Mouse (Mus musculus) heart, postnatal 0 days (tissue): ENCODE data around the gene Arhgap15. TPM values are rescaled to one million over a fixed set of nuclear protein-coding genes. Genes with fewer than 3 reads are reported as not detected.

Experiments
- ATAC-seq: fragments of 200-750 bp; cut with Nextera tagmentation; 2 replicates; pipeline ENCODE4 v1.8.0; 2017; ENCODE audit warnings: low read depth, moderate number of reproducible peaks, moderate library complexity; ENCODE audit not compliant: insufficient read depth
- DNase-seq: peaks from one replicate; pipeline ENCODE4 v3.0.0-alpha.2; 2016; ENCODE audit warnings: low spot score
- H3K27ac ChIP-seq: fragments of 300-500 bp; sonication (generic); 2 replicates; pipeline ENCODE4 v1.5.1; 2014; ENCODE audit warnings: low read depth, mild to moderate bottlenecking
- H3K27me3 ChIP-seq: fragments of 300-500 bp; sonication (generic); 2 replicates; pipeline ENCODE4 v1.6.1; 2014; ENCODE audit warnings: low read length, mixed read lengths; ENCODE audit not compliant: control insufficient read depth, insufficient read depth
- H3K36me3 ChIP-seq: fragments of 300-500 bp; sonication (generic); replicated peaks from 2 replicates; pipeline ENCODE4 v1.6.1; 2014; ENCODE audit warnings: low read length, mixed read lengths; ENCODE audit not compliant: control insufficient read depth, insufficient read depth
- H3K4me1 ChIP-seq: fragments of 300-500 bp; sonication (generic); 2 replicates; pipeline ENCODE4 v1.6.1; 2014; ENCODE audit warnings: antibody characterized with exemption; ENCODE audit not compliant: control insufficient read depth, insufficient read depth
- H3K4me2 ChIP-seq: fragments of 300-500 bp; sonication (generic); 2 replicates; pipeline ENCODE4 v1.6.1; 2014; ENCODE audit warnings: low read depth, mild to moderate bottlenecking, low read length, moderate library complexity
- H3K4me3 ChIP-seq: fragments of 300-500 bp; sonication (generic); 2 replicates; pipeline ENCODE4 v1.5.1; 2014; ENCODE audit warnings: low read depth, low read length
- H3K9ac ChIP-seq: fragments of 300-500 bp; sonication (generic); replicated peaks from 2 replicates; pipeline ENCODE4 v1.6.1; 2014; ENCODE audit warnings: low read depth, low read length, mixed read lengths
- H3K9me3 ChIP-seq: fragments of 300-500 bp; sonication (generic); replicated peaks from 2 replicates; pipeline ENCODE4 v1.6.1; 2016; ENCODE audit warnings: low read length; ENCODE audit not compliant: control insufficient read depth
- CTCF ChIP-seq: IDR thresholded peaks from 2 replicates; pipeline ENCODE4 v1.5.1; 2016; ENCODE audit warnings: antibody characterized with exemption, control low read depth, low read depth
- EP300 ChIP-seq: IDR thresholded peaks from 2 replicates; pipeline ENCODE4 v1.6.1; 2016; ENCODE audit warnings: antibody characterized with exemption, low read depth
- WGBS: fragments of 180-500 bp; shearing (Covaris S2); extraction: QIAGEN DNeasy Blood & Tissue Kit; methylation state at CpG from one replicate; pipeline ENCODE4 v1.1.7; 2014; 5-methylcytosine and 5-hydroxymethylcytosine counted together
- polyA plus RNA-seq: library from polyadenylated mRNA; unstranded; fragments of >200 nt; fragmentation: Nextera tagmentation; extraction: Ambion mirVana; gene quantifications from 2 replicates; pipeline ENCODE4 v1.2.1, GENCODE M21; 2015
- total RNA-seq: library from RNA; depleted of rRNA; stranded (reverse); fragments of >200 nt; gene quantifications from 2 replicates; pipeline ENCODE4 v1.2.3, GENCODE M21; 2014; ENCODE audit warnings: low replicate concordance

Gene Arhgap15
- total and polyA plus RNA-seq, 2 experiments from 2014 or later, result 0.46 to 1.7 TPM

DNA sequence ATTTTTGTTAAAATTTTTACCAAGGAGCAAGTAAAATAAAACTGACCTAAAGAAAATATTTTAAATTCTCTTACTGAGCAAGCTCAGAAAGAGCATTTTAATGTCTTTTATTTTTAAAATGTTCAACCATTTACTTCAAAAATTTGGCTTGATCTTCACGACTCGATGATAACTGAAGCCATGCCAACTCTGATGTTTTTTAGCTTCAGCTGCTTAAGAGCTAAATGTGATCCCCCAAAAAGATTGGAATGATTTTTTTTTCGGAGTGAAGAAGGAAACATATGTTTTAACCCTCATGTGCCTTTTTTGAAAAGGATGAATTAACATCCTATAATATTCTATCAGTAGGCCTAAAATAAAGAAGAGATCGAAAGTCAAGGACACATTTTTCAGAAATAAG is 605.0 kb downstream of the Arhgap15 start:
- H3K9ac ChIP-seq, result no peak overlapping the region
- H3K9me3 ChIP-seq, result no peaks in the 10 kb centered on the region
- DNase-seq (no peak), ATAC-seq (no peak)
- no peak overlapping the region for H3K4me3 ChIP-seq
- H3K36me3 ChIP-seq, result no peaks in the 10 kb centered on the region
- TF ChIP-seq CTCF, result no peak
- no peak for TF ChIP-seq EP300
- no peak overlapping the region for H3K27ac ChIP-seq
- no peaks in the 10 kb centered on the region for H3K4me1 ChIP-seq
- no peaks in the 10 kb centered on the region for H3K27me3 ChIP-seq
- 83% methylated on average over 4 of the region's 4 CpGs for WGBS
- H3K4me2 ChIP-seq, result no peak overlapping the region

DNA sequence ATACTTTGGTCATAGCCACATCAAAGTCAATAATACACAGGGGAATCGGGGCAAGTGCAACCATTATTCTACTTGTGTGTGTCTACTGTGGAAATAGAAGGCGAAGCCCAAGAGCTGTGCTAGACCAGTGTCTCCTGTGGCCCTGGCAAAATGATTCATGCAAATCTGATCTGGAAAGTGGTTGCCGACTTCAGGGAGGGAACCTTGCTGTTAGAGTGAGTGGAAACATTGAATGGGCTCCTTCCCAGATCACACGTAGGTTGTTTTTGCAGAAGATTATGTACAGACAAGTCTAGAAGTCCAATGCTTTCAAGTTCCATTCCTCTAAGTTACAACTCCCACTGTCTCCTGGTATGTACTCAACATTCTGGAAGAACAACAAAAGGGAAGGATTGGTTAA is 606.2 kb downstream of the Arhgap15 start:
- no peaks in the 10 kb centered on the region for H3K4me1 ChIP-seq
- DNase-seq (no peak), ATAC-seq (no peak)
- H3K27me3 ChIP-seq, result no peaks in the 10 kb centered on the region
- no peak overlapping the region for H3K4me3 ChIP-seq
- no peak overlapping the region for H3K9ac ChIP-seq
- H3K4me2 ChIP-seq, result no peak overlapping the region
- no peaks in the 10 kb centered on the region for H3K9me3 ChIP-seq
- 79% methylated on average over 4 of the region's 4 CpGs for WGBS
- TF ChIP-seq EP300 (no peak), CTCF (no peak)
- H3K27ac ChIP-seq, result no peak overlapping the region
- H3K36me3 ChIP-seq, result no peaks in the 10 kb centered on the region

DNA sequence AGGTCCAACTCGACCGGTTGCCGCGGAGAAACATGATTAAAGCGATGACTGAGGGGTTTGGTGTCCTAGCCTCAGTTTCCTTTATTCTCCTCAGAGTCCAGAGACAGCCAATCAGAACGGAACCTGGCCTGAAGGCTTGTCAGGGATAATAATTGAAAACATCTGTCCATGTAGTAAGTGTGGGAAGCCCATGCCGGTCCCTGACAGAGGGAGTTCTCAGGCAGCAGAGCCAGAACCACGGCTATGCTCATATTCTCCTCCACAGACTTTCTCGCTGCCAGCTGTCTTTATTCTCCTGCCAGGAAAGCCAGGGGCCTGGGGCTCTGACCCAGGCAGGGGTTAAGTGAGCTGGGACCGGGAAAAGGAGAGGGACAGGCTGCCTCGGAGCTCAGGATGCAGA is 606.7 kb downstream of the Arhgap15 start:
- Histone ChIP-seq H3K4me1 (no peaks in the 10 kb centered on the region), H3K4me2 (no peak overlapping the region; the same call in 1 of the 2 replicates), H3K27me3 (no peaks in the 10 kb centered on the region), H3K4me3 (no peak overlapping the region), H3K9me3 (no peaks in the 10 kb centered on the region), H3K36me3 (no peaks in the 10 kb centered on the region), H3K27ac (no peak overlapping the region), H3K9ac (no peak overlapping the region)
- 60% methylated on average over 11 of the region's 11 CpGs for WGBS
- no peak for ATAC-seq
- no peak for DNase-seq
- no peak for TF ChIP-seq EP300

DNA sequence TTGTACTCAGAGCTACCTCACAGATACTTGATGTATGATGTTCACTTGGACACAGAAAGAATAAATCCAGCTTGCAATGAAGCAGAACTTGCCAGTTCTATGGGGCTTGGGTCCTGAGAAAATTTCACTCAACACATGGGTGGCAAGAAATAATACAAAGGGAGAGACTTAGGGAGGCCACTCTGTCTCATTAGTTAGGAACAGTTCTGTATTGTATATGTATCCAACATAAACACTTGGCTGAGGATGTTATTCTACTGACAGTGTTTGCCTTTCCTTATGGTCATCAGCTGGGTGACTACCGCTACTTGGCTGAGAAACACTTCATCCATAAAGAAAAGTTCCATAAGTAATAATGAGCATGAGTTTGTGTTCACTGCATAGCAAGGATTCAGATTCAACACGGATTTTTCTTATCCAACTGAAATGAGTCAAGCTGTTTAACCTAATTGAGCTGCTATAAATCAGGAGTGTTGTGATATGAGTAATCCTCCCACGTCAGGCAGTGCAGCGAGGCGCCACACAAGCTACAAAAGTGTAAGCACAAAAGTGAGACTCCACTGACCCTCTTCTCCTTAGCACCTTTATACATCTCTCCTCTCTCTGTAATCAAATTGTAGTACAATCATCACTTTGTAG is 607.7 kb downstream of the Arhgap15 start:
- 72% methylated on average over 5 of the region's 5 CpGs for WGBS
- no peaks in the 10 kb centered on the region for H3K9me3 ChIP-seq

DNA sequence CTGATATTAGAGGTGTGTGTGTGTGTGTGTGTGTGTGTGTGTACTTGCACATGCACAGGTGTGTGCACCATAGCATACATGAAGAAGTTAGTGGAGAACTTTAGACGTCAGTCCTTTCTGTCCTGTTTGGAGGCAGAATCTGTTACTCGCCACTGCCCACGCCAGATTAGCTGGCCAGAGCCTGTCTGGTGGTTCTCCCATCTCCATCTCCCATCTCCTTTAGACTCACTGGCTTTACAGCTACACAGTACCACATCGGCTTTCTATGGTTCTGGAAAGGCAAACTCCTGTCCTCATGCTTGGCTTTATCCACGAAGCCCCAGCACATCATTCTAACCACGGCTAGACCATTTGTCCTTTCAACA is 608.2 kb downstream of the Arhgap15 start:
- H3K9me3 ChIP-seq, result no peaks in the 10 kb centered on the region
- H3K4me1 ChIP-seq, result no peaks in the 10 kb centered on the region
- DNase-seq (no peak), ATAC-seq (no peak)
- WGBS, result 81% methylated on average over 6 of the region's 6 CpGs
- no peaks in the 10 kb centered on the region for H3K27me3 ChIP-seq
- no peak overlapping the region for H3K9ac ChIP-seq
- no peak overlapping the region for H3K4me3 ChIP-seq
- no peak overlapping the region for H3K27ac ChIP-seq
- no peaks in the 10 kb centered on the region for H3K36me3 ChIP-seq
- no peak for TF ChIP-seq CTCF
- TF ChIP-seq EP300, result no peak
- H3K4me2 ChIP-seq, result no peak overlapping the region

More for the DNA sequence above, 607.7 kb downstream of the Arhgap15 start:
- no peak overlapping the region for H3K4me3 ChIP-seq
- no peak overlapping the region for H3K27ac ChIP-seq
- no peak for ATAC-seq
- H3K27me3 ChIP-seq, result no peaks in the 10 kb centered on the region
- TF ChIP-seq EP300 (no peak), CTCF (no peak)
- no peaks in the 10 kb centered on the region for H3K4me1 ChIP-seq
- DNase-seq, result no peak
- no peaks in the 10 kb centered on the region for H3K36me3 ChIP-seq
- no peak overlapping the region for H3K9ac ChIP-seq
- no peak overlapping the region for H3K4me2 ChIP-seq

DNA sequence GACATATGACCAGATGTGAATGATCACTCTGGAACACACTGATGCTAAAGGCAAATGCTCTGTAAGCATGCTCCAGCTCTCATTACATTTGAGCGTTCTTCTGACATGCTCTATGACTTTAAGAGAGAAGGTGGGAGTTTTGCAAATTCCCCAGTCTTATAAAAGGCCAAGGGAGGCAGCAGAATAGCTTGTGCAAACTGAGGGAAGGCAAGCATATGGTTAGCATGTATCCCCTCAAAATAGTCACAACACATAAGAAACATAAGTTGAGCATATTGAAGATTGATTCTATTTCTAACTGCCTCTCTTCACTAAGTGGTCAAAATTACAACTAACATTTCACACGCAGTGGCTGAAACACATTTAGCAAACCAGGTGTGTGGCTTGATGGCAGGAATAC is 631.6 kb downstream of the Arhgap15 start:
- no peaks in the 10 kb centered on the region for H3K27me3 ChIP-seq
- H3K4me2 ChIP-seq, result no peak overlapping the region
- TF ChIP-seq EP300, result no peak
- no peak for TF ChIP-seq CTCF
- no peaks in the 10 kb centered on the region for H3K36me3 ChIP-seq
- ATAC-seq (no peak), DNase-seq (no peak)
- H3K4me1 ChIP-seq, result no peaks in the 10 kb centered on the region
- no peak overlapping the region for H3K9ac ChIP-seq
- no peaks in the 10 kb centered on the region for H3K9me3 ChIP-seq
- no peak overlapping the region for H3K4me3 ChIP-seq
- WGBS, result 68% methylated on average over 2 of the region's 2 CpGs
- H3K27ac ChIP-seq, result no peak overlapping the region
